Mouse (Mus musculus): ENCODE results near the gene Dct. TPM values are rescaled to one million over a fixed set of nuclear protein-coding genes. Genes with fewer than 3 reads are reported as not detected.

The Dct gene
- total RNA-seq, 2 experiments from 2014 or later = 5.0 to 6.0 TPM

DNA sequence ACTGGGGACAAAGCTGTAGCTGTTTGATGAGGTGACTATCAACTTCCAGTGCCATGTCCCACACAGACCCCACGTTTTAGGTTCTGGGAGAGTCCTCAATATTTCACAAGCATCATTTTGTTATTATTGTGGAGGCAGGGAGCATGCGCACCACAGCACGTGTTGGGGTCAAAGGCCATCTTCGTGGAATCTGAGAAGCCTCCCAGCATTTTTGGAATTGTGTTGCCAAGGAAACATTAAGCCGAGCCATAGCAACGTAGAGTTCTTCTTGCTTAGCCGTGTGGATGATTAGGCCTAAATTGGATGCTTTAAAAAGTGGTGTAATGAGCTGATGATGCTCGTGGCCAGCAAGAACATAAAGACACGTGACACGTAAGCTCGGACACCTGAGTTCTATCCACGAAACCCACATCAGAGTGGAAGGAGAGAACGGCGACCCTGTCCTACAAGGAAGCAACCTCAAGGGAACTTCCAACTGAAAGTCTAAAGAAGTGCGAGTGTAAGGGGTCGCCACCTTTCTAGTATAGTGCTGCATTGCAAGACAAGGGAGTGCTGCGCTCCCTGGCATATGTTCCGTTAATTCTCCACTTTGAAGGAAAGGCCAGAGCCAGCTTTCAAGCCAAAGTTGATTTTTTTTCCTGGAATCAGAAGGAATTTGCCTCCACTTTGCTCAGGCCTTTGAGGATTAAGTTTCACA lies 9.8 kb downstream of the Dct start:
- no peak for DNase-seq

DNA sequence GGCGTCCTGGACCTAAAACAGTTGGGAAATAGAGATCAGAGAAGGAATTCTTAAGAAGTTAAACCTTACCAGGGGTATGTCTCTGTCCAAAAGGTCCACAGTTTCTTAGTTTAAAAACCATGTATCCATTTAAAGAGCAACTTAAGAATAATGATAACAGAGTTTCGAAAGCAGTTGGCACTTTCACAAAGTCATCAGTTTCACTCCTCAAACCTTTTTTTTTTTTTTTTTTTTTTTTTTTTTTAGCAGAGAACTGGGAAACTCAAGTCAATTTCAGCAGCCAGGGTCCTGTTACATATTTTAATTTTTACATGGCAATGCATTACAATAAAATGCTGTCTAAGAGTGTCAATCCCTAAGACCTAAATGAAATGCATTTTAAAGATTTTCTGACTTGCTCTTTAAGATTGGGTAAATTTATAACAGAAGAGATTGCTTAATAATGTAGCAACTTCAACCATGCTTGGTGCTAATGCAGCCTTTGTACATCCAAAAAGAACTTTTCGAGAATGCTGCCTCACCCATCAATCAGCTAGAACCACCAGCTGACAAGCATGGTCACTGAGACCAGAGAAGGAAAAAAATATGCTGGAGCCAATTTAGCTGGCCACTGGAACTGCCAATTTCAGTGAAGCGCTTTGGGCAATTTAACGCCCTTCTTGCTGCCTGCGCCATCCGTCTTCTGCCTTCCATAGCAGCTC lies 11.3 kb downstream of the Dct start:
- DNase-seq = no peak

- no peak for DNase-seq
Observed at GRCm38 (mm10) chr14:118039074-118039473, 13.0 kb downstream of the Dct start.

DNA sequence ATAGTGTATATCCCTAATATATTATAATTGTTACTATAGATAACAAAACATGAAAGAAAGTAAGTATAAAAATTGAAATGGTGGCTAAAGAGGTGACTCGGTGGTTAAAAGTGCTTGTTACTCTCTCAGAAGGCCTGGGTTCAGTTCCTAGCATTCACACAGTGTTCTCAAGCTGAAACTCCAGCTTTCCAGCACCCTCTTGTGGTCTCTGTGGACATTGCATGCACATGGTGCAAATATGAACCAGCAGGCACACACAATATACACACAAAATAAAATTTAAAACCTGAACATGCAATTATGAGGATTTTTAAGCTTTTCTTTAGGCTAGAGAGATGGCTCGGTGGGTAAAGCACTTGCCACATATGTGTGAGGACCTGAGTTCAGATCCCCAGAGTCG lies 24.5 kb downstream of the Dct start:
- DNase-seq = no peak

DNA sequence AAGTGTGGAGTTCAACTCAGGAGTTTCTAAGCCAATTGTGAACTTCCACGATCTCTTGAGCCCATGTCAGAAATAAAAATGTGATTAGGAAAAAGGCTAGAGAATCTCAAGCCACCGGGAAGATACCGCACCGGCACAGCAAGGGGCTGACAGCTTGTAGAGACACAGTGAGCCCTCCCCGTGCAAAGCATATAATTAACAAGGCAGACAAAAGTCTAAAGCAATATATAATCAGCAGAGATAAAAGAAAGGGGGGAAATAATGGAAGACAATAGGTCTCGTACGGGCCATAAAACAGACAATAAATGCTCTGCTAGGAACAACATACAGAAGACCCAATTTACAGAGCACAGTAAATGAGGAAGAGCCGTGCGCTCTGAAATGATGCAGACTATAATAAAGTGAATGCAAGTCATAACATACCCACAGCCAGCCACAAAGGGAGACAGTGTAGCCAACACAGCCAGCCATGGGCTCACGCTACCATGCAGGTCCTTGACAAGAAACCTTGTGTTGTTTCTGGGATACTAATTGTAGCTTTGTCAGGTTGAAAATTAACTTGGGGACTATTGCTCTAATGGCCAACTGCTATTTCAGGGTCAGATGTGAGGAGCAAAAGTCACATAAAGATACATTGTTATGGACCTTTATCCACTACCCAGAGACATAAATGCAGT lies 30.0 kb downstream of the Dct start:
- DNase-seq = no peak

DNA sequence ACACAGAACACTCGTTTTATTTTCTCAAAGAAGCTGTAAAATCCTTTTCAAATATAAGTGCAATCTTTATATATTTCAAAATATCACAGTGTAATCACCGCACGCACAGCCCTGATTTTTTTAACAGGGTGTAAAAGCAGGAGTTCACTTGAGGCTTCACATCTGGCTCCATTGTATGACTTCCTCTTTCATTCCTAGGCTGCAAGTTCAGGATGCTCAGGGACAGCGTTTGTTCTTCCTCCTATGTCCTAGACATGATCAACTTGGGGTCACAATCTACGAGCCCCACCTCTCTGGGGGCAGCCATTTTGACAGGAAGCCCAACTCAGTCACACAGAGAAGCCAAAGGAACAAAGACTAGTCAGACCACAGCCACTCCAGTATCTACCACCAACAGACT lies 32.7 kb downstream of the Dct start:
- DNase-seq = no peak

DNA sequence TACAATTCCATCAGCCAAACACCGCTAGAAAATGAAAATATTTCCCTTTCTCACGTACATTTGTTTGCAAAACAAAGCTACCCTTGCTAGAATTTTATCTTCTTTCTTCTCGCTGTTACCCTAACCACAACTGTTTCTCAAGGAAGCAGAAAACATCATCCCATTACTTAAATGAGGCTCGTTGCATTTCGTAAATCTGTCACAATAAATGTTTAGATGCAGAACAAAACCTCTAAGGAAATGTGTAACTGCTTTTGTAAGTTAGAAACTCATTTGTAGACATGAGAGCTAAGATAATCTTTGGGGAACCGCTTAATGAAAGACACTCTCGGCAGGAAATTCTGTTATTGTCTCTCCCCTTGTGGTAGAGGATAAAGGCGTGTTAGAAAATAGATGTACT lies 38.8 kb downstream of the Dct start:
- DNase-seq = no peak

GRCm38 (mm10) chr14:118009541-118009940 lies 42.5 kb downstream of the Dct start:
- no peak for DNase-seq

DNA sequence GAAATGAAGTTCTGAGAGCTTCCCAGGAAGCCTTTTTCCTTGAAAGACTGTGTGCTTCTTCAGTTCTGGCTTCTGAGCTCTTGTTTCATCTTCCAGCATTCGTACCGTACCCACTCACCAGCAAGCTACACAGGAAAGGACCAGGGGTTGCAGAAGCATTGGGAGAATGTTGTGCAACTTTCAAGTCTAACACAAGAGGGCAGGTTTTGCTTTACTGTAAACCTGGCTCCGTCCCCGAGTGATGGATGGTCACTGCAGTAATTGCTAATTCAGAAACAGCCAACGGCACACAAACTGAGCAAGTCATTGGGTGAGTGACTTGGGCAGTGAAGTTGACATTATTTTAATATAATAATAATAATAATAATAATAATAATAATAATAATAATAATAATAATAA lies 46.3 kb downstream of the Dct start:
- peak; percentile 72 for DNase-seq

- DNase-seq = no peak
Observed at GRCm38 (mm10) chr14:118004434-118004833, 47.6 kb downstream of the Dct start.

DNA sequence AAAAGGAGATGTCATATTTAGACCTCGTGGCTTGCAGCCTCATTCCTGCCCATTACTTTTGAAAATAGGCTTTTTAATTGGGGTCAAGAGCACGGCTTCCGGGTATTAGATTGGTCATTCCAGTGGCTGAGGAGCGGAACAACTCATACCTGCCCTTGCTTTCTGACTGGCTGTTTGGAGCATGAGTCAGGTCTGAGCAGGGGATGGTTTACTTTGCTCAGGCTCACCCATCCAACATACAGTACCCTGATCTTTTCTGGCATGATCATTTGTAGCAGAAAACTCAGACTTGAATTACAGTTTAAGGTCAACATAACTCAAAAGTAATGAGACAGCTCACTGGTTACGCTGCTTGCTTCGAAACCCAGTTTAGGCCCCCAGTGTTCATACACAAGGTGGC lies 58.2 kb downstream of the Dct start:
- DNase-seq = no peak

DNA sequence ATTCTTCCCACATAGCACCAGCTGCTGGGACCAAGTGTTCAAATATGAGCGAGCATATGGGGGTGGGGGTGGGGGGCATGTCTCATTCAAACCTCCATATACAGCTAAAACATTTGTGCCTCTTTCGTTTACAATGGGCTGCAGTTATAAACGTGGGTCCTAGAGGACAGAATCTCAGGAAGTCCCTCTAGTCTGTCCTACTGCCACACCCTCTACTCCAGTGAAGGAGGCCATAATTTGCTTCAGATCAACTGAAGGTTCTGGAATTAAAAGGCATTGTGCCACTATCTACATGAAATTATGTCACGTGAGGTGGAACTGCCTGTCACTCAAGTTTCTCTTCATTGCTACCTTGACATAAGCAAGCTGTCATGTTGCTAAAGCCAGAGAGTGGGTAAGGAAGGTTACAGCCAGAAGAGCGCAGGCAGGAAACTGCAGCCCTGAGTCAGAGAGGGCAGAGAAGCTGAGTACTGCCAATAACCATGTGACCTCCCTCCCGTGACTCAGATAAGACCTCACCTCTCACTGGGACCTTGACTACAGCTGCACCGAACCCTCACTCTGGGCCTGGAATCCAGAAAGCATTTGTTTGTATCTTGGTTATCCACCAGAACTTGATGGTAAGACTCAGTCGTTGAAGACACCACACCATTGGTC lies 59.3 kb downstream of the Dct start:
- DNase-seq = no peak

DNA sequence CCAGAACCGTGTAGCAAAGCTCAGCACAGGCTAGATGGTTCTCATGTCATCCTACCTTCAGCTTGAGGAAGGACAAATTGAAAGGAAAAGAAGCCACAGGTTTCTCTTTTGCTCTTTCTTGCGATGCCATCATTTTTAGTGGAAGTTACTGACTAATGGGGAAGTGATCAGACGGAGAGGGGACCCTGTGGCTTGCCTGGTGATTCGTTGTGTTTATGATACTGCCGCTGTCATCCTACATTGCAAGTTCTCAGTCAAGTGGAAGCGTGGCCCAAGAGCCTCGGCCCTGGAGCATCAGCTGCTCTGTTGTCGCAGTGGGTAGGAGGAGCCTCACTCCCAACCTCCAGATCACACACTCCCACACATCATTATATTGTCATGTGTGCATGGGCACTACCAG lies 61.8 kb downstream of the Dct start:
- DNase-seq = no peak

- DNase-seq = no peak
Observed at GRCm38 (mm10) chr14:117988444-117988843, 63.6 kb downstream of the Dct start.

DNA sequence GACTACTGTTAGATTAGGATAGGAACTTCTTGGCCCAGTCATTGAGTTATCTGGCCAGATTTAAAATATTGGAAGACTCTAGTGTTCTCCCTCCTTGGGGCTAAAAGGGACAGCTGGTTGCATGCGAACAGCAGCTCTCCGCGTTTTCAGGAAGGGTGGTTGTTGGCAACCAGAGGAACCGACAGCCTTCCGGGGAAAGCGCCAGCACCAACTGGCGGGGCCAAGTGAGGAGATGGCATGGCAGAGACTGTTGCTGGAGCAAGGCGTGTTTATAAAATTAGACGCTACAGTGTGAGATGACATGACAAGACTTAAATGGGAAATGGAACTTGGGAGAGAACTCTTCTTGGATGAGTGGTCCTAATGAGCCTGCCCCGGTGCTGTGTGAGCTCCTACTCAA lies 70.5 kb downstream of the Dct start:
- DNase-seq = no peak

- no peak for DNase-seq
Observed at GRCm38 (mm10) chr14:117972576-117972975, 79.5 kb downstream of the Dct start.

Other genes starting within 250 kb of the Dct start
- gene Tgds, start 80.5 kb upstream of the Dct start, total RNA-seq (2021) = 10 to 100 TPM; 11.8 to 13.9 TPM
- 10 to 100 TPM; 29.2 to 32.8 TPM for gene Gpr180, start 84.9 kb upstream of the Dct start, total RNA-seq (2021)
- not detected for gene Sox21, start 184.8 kb upstream of the Dct start, total RNA-seq (2021)
- not detected for gene Gm9376, start 214.7 kb upstream of the Dct start, total RNA-seq (2021)